Mouse (Mus musculus) intestine, postnatal 0 days (tissue): ENCODE data around the gene Gdf1. TPM values are rescaled to one million over a fixed set of nuclear protein-coding genes. Genes with fewer than 3 reads are reported as not detected.
A peak's percentile ranks its signal among the peaks of the same experiment; 100 is the strongest.

Source experiments
- ATAC-seq: fragments of 200-750 bp; cut with Nextera tagmentation; 2 replicates; pipeline ENCODE4 v1.8.0; 2017; ENCODE audit warnings: mild to moderate bottlenecking, moderate TSS enrichment, moderate library complexity
- H3K27ac ChIP-seq: fragments of 300-500 bp; sonication (generic); 2 replicates; pipeline ENCODE4 v1.5.1; 2014; ENCODE audit warnings: mild to moderate bottlenecking, low read depth, low read length, moderate library complexity
- H3K27me3 ChIP-seq: fragments of 300-500 bp; sonication (generic); replicated peaks from 2 replicates; pipeline ENCODE4 v1.6.1; 2014; ENCODE audit warnings: low read length, mixed read lengths; ENCODE audit not compliant: control insufficient read depth, insufficient read depth
- H3K36me3 ChIP-seq: fragments of 300-500 bp; sonication (generic); 2 replicates; pipeline ENCODE4 v1.6.1; 2014; ENCODE audit warnings: mild to moderate bottlenecking, moderate library complexity; ENCODE audit not compliant: control insufficient read depth, insufficient read depth
- H3K4me1 ChIP-seq: fragments of 300-500 bp; sonication (generic); replicated peaks from 2 replicates; pipeline ENCODE4 v1.6.1; 2014; ENCODE audit warnings: antibody characterized with exemption, low read length, mixed read lengths; ENCODE audit not compliant: control insufficient read depth, insufficient read depth
- H3K4me2 ChIP-seq: fragments of 300-500 bp; sonication (generic); replicated peaks from 2 replicates; pipeline ENCODE4 v1.6.1; 2014; ENCODE audit warnings: low read depth, mild to moderate bottlenecking, moderate library complexity
- H3K4me3 ChIP-seq: fragments of 300-500 bp; sonication (generic); 2 replicates; pipeline ENCODE4 v1.5.1; 2014; ENCODE audit warnings: low read depth, low read length
- H3K9ac ChIP-seq: fragments of 300-500 bp; sonication (generic); 2 replicates; pipeline ENCODE4 v1.6.1; 2014; ENCODE audit warnings: mild to moderate bottlenecking, low read depth, low read length
- H3K9me3 ChIP-seq: fragments of 300-500 bp; sonication (generic); 2 replicates; pipeline ENCODE4 v1.6.1; 2016; ENCODE audit warnings: mixed run types; ENCODE audit not compliant: control insufficient read depth
- CTCF ChIP-seq: sonication (generic); IDR thresholded peaks from 2 replicates; pipeline ENCODE4 v1.5.1; 2016; ENCODE audit warnings: low read depth, mild to moderate bottlenecking, control low read depth, antibody characterized with exemption, moderate library complexity
- WGBS: fragments of 180-500 bp; shearing (Covaris S2); extraction: QIAGEN DNeasy Blood & Tissue Kit; methylation state at CpG from one replicate; pipeline ENCODE4 v1.1.7; 2014; 5-methylcytosine and 5-hydroxymethylcytosine counted together
- polyA plus RNA-seq: library from polyadenylated mRNA; unstranded; fragments of >200 nt; fragmentation: Nextera tagmentation; extraction: Ambion mirVana; gene quantifications from 2 replicates; pipeline ENCODE4 v1.2.1, GENCODE M21; 2015

The Gdf1 gene
- polyA plus RNA-seq, 1 experiment from 2014 or later, result not detected

- no peak; the same call in 1 of the 2 replicates for ATAC-seq
- H3K27ac ChIP-seq, result no peak overlapping the region
These were observed 45.7 kb downstream of the Gdf1 start for GRCm38 (mm10) chr8:70375212-70375859.

GRCm38 (mm10) chr8:70376275-70376741, 46.7 kb downstream of the Gdf1 start:
- no peak for ATAC-seq
- H3K9ac ChIP-seq, result no peak overlapping the region
- H3K27ac ChIP-seq, result no peak overlapping the region
- 0 out of 2 replicates have a peak, but pooled peaks cover 3% of the 10 kb centered on the region for H3K4me1 ChIP-seq
- H3K36me3 ChIP-seq, result no peaks in the 10 kb centered on the region
- H3K4me3 ChIP-seq, result peak overlapping the region; percentile 13
- no peaks in the 10 kb centered on the region for H3K9me3 ChIP-seq
- H3K4me2 ChIP-seq, result peak overlapping the region; percentile 41
- WGBS, result 7% methylated on average over 37 of the region's 37 CpGs
- no peak for TF ChIP-seq CTCF
- H3K27me3 ChIP-seq, result peaks cover 62% of the 10 kb centered on the region

More at GRCm38 (mm10) chr8:70375212-70375859, 45.7 kb downstream of the Gdf1 start:
- H3K4me1 ChIP-seq, result 0 out of 2 replicates have a peak, but pooled peaks cover 3% of the 10 kb centered on the region
- no peak overlapping the region for H3K9ac ChIP-seq
- peak overlapping the region; percentile 64 for H3K4me2 ChIP-seq
- no peak for TF ChIP-seq CTCF
- no peaks in the 10 kb centered on the region for H3K36me3 ChIP-seq
- H3K9me3 ChIP-seq, result no peaks in the 10 kb centered on the region
- peaks cover 62% of the 10 kb centered on the region for H3K27me3 ChIP-seq
- 6% methylated on average over 35 of the region's 35 CpGs for WGBS
- peak overlapping the region; percentile 42 for H3K4me3 ChIP-seq

- 22% methylated on average over 15 of the region's 15 CpGs for WGBS
- Histone ChIP-seq H3K27me3 (peaks cover 62% of the 10 kb centered on the region), H3K36me3 (no peaks in the 10 kb centered on the region), H3K4me2 (no peak overlapping the region), H3K4me1 (0 out of 2 replicates have a peak, but pooled peaks cover 3% of the 10 kb centered on the region), H3K27ac (no peak overlapping the region), H3K9me3 (no peaks in the 10 kb centered on the region), H3K9ac (no peak overlapping the region), H3K4me3 (no peak overlapping the region)
- ATAC-seq, result no peak
- peak; percentile 45 for TF ChIP-seq CTCF
These were observed 47.4 kb downstream of the Gdf1 start for GRCm38 (mm10) chr8:70377049-70377448.

- 79% methylated on average over 12 of the region's 12 CpGs for WGBS
- H3K4me3 ChIP-seq, result no peak overlapping the region
- H3K9me3 ChIP-seq, result no peaks in the 10 kb centered on the region
- H3K36me3 ChIP-seq, result peaks cover under 1% of the 10 kb centered on the region; the same call in 1 of the 2 replicates
- TF ChIP-seq CTCF, result no peak
- H3K4me1 ChIP-seq, result no peaks in the 10 kb centered on the region
- no peak overlapping the region for H3K9ac ChIP-seq
- ATAC-seq, result no peak
- H3K27ac ChIP-seq, result no peak overlapping the region
- H3K4me2 ChIP-seq, result no peak overlapping the region
- H3K27me3 ChIP-seq, result peaks cover 35% of the 10 kb centered on the region
These were observed 50.5 kb downstream of the Gdf1 start for GRCm38 (mm10) chr8:70380069-70380468.

Other genes with a start within 250 kb of the Gdf1 start
- not detected in 2 replicates for gene Hapln4, start 246.4 kb upstream of the Gdf1 start, polyA plus RNA-seq
- 0.31 and 0.39 TPM in 2 replicates for gene Ncan, start 208.9 kb upstream of the Gdf1 start, polyA plus RNA-seq
- gene Nr2c2ap, start 198.5 kb upstream of the Gdf1 start, polyA plus RNA-seq, result 44.0 and 44.1 TPM in 2 replicates
- 11.1 and 11.2 TPM in 2 replicates for gene Rfxank, start 190.7 kb upstream of the Gdf1 start, polyA plus RNA-seq
- gene Borcs8, start 190.3 kb upstream of the Gdf1 start, polyA plus RNA-seq, result 29.2 and 32.5 TPM in 2 replicates
- 0.12 TPM in 1 of 2 replicates, not detected in the other for gene Mef2b, start 190.1 kb upstream of the Gdf1 start, polyA plus RNA-seq
- gene Tmem161a, start 157.5 kb upstream of the Gdf1 start, polyA plus RNA-seq, result 40.0 and 42.0 TPM in 2 replicates
- gene Slc25a42, start 117.5 kb upstream of the Gdf1 start, polyA plus RNA-seq, result 12.0 and 12.2 TPM in 2 replicates
- gene Sugp2, start 95.6 kb upstream of the Gdf1 start, polyA plus RNA-seq, result 8.0 and 11.5 TPM in 2 replicates
- gene Armc6, start 95.4 kb upstream of the Gdf1 start, polyA plus RNA-seq, result 10.0 and 11.2 TPM in 2 replicates
- gene Homer3, start 47.0 kb upstream of the Gdf1 start, polyA plus RNA-seq, result 18.5 and 18.7 TPM in 2 replicates
- gene Ddx49, start 27.3 kb upstream of the Gdf1 start, polyA plus RNA-seq, result 32.9 and 34.5 TPM in 2 replicates
- gene Cope, start 27.3 kb upstream of the Gdf1 start, polyA plus RNA-seq, result 338 and 383 TPM in 2 replicates
- gene Cers1, start 14.0 kb upstream of the Gdf1 start, polyA plus RNA-seq, result 1.3 and 1.7 TPM in 2 replicates
- 9.7 and 10.1 TPM in 2 replicates for gene Upf1, start 23.5 kb downstream of the Gdf1 start, polyA plus RNA-seq
- 0.25 and 0.41 TPM in 2 replicates for gene Comp, start 43.7 kb downstream of the Gdf1 start, polyA plus RNA-seq
- 8.1 and 9.2 TPM in 2 replicates for gene Crtc1, start 109.8 kb downstream of the Gdf1 start, polyA plus RNA-seq
- 9.3 and 10.5 TPM in 2 replicates for gene Klhl26, start 147.2 kb downstream of the Gdf1 start, polyA plus RNA-seq
- gene Tmem59l, start 157.5 kb downstream of the Gdf1 start, polyA plus RNA-seq, result 2.3 and 2.4 TPM in 2 replicates
- gene Crlf1, start 163.3 kb downstream of the Gdf1 start, polyA plus RNA-seq, result 0.61 and 0.81 TPM in 2 replicates
- gene Rex1bd, start 176.9 kb downstream of the Gdf1 start, polyA plus RNA-seq, result 145 and 148 TPM in 2 replicates
- 805 and 863 TPM in 2 replicates for gene Uba52, start 181.0 kb downstream of the Gdf1 start, polyA plus RNA-seq
- gene Fkbp8, start 197.9 kb downstream of the Gdf1 start, polyA plus RNA-seq, result 199 and 203 TPM in 2 replicates
- gene Kxd1, start 198.1 kb downstream of the Gdf1 start, polyA plus RNA-seq, result 46.4 and 52.1 TPM in 2 replicates
- gene Ell, start 209.6 kb downstream of the Gdf1 start, polyA plus RNA-seq, result 11.8 and 13.0 TPM in 2 replicates